Mouse (Mus musculus): ENCODE results near the gene Atp5h. TPM values are rescaled to one million over a fixed set of nuclear protein-coding genes. Genes with fewer than 3 reads are reported as not detected.
"Not testable (repeated sequence)": the region's sequence is repeated elsewhere in the genome, so short reads cannot be mapped to it uniquely, and the experiment has no call there.

Gene Atp5h
- total RNA-seq, 1 experiment = 342 TPM

DNA sequence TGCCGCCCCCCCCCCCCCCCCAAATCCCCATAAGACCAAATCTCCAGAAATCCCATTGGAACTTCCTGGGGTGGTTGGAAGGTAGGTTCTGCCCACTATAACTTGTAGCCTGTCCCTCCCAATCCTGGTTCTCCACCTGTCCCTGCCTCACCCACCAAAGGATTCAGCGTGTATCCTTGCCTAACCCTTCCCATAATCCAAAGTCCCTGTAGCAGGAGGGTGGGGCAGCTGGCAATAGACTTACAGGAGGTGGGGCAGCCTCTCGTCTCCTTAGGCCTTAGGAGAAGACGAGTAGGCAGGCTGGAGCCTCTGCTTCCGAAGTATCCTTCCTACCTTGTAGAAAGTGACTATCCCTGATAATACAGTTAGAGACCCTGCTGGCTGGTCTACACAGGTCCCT lies 36.4 kb upstream of the Atp5h start:
- H3K9ac ChIP-seq (ENCODE audit: insufficient read depth, low read depth, low read length, poor library complexity, severe bottlenecking) = no peak overlapping the region
- H3K9me3 ChIP-seq (ENCODE audit: control insufficient read depth, insufficient read depth, low read depth, low read length) = no peaks in the 10 kb centered on the region
- no peaks in the 10 kb centered on the region for H3K36me3 ChIP-seq (ENCODE audit: control insufficient read depth, insufficient read depth, low read length, poor library complexity, severe bottlenecking)
- in situ Hi-C loops (cut with MboI; ENCODE audit: low sequenced_read_pairs in 2 of 2, unreplicated experiment in 2 of 2) = no loop called here
- TF ChIP-seq ZC3H11A (IDR thresholded peaks at IDR 0.05; ENCODE audit: borderline replicate concordance, low read depth, low read length) (no peak), HCFC1 (IDR thresholded peaks at IDR 0.05; ENCODE audit: borderline replicate concordance, insufficient read depth, low read length) (no peak), MAFK (IDR thresholded peaks at IDR 0.05; ENCODE audit: insufficient read depth, low read depth, low read length) (no peak)
- peaks cover 2 to 7% of the 10 kb centered on the region in 2 experiments; a peak in 1 of 4 replicates for H3K4me1 ChIP-seq (ENCODE audit: control insufficient read depth in 2 of 2, insufficient read depth in 2 of 2, low read length in 2 of 2, poor library complexity in 1 of 2)
- no peak overlapping the region for H3K27ac ChIP-seq (ENCODE audit: insufficient read depth, low read depth, low read length, poor library complexity, severe bottlenecking)
- no peak for DNase-seq (ENCODE audit: low read depth, low spot score)
- no peak overlapping the region for H3K4me3 ChIP-seq (ENCODE audit: insufficient read depth in 1 of 2, low read depth in 1 of 2, low read length in 2 of 2, poor library complexity in 1 of 2, severe bottlenecking in 1 of 2)

GRCm38 (mm10) chr11:115455619-115456018 lies 35.9 kb upstream of the Atp5h start:
- peak; percentile 59 for DNase-seq (ENCODE audit: low read depth, low spot score)
- Histone ChIP-seq H3K36me3 (ENCODE audit: control insufficient read depth, insufficient read depth, low read length, poor library complexity, severe bottlenecking) (no peaks in the 10 kb centered on the region), H3K27ac (ENCODE audit: insufficient read depth, low read depth, low read length, poor library complexity, severe bottlenecking) (no peak overlapping the region), H3K9ac (ENCODE audit: insufficient read depth, low read depth, low read length, poor library complexity, severe bottlenecking) (no peak overlapping the region), H3K4me3 (ENCODE audit: insufficient read depth in 1 of 2, low read depth in 1 of 2, low read length in 2 of 2, poor library complexity in 1 of 2, severe bottlenecking in 1 of 2) (no peak overlapping the region), H3K4me1 (ENCODE audit: control insufficient read depth in 2 of 2, insufficient read depth in 2 of 2, low read length in 2 of 2, poor library complexity in 1 of 2) (peaks cover 2 to 7% of the 10 kb centered on the region in 2 experiments; a peak in 1 of 4 replicates), H3K9me3 (ENCODE audit: control insufficient read depth, insufficient read depth, low read depth, low read length) (no peaks in the 10 kb centered on the region)
- TF ChIP-seq ZNF384 (IDR thresholded peaks at IDR 0.05; ENCODE audit: low read depth, low read length) = no peak
- TF ChIP-seq CHD2 (IDR thresholded peaks at IDR 0.05; ENCODE audit: low read depth, low read length) = no peak
- TF ChIP-seq MAFK (IDR thresholded peaks at IDR 0.05; ENCODE audit: insufficient read depth, low read depth, low read length) = no peak
- in situ Hi-C loops (cut with MboI; ENCODE audit: low sequenced_read_pairs in 2 of 2, unreplicated experiment in 2 of 2) = no loop called here

DNA sequence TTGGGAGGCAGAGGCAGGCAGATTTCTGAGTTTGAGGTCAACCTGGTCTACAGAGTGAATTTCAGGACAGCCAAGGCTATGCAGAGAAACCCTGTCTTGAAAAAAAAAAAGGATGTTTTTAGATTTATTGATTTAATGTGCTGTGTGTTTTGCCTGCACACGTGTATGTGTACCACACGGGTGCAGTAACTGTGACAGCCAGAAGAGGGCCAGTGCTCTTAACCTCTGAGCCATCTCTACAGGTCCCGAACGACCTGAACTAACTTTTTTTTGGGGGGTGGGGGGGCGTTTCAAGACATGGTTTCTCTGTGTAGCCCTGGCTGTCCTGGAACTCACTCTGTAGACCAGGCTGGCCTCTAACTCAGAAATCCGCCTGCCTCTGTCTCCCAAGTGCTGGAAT lies 35.1 kb upstream of the Atp5h start:
- H3K4me3 ChIP-seq (ENCODE audit: insufficient read depth in 1 of 2, low read depth in 1 of 2, low read length in 2 of 2, poor library complexity in 1 of 2, severe bottlenecking in 1 of 2); H3K9me3 ChIP-seq (ENCODE audit: control insufficient read depth, insufficient read depth, low read depth, low read length); DNase-seq (ENCODE audit: low read depth, low spot score); H3K4me1 ChIP-seq (ENCODE audit: control insufficient read depth in 2 of 2, insufficient read depth in 2 of 2, low read length in 2 of 2, poor library complexity in 1 of 2); H3K36me3 ChIP-seq (ENCODE audit: control insufficient read depth, insufficient read depth, low read length, poor library complexity, severe bottlenecking); in situ Hi-C loops (cut with MboI; ENCODE audit: low sequenced_read_pairs in 2 of 2, unreplicated experiment in 2 of 2); H3K9ac ChIP-seq (ENCODE audit: insufficient read depth, low read depth, low read length, poor library complexity, severe bottlenecking); H3K27ac ChIP-seq (ENCODE audit: insufficient read depth, low read depth, low read length, poor library complexity, severe bottlenecking): not testable (repeated sequence)
- TF ChIP-seq ZNF384 (IDR thresholded peaks at IDR 0.05; ENCODE audit: low read depth, low read length) = 0 out of 2 replicates have a peak, but pooled peaks have one; percentile 7

GRCm38 (mm10) chr11:115453306-115453705 lies 33.5 kb upstream of the Atp5h start:
- TF ChIP-seq ZC3H11A (IDR thresholded peaks at IDR 0.05; ENCODE audit: borderline replicate concordance, low read depth, low read length) = no peak
- no peak for TF ChIP-seq CHD2 (IDR thresholded peaks at IDR 0.05; ENCODE audit: low read depth, low read length)
- DNase-seq (ENCODE audit: low read depth, low spot score) = no peak
- Histone ChIP-seq H3K36me3 (ENCODE audit: control insufficient read depth, insufficient read depth, low read length, poor library complexity, severe bottlenecking) (no peaks in the 10 kb centered on the region), H3K27ac (ENCODE audit: insufficient read depth, low read depth, low read length, poor library complexity, severe bottlenecking) (no peak overlapping the region), H3K9me3 (ENCODE audit: control insufficient read depth, insufficient read depth, low read depth, low read length) (no peaks in the 10 kb centered on the region), H3K9ac (ENCODE audit: insufficient read depth, low read depth, low read length, poor library complexity, severe bottlenecking) (no peak overlapping the region), H3K4me3 (ENCODE audit: insufficient read depth in 1 of 2, low read depth in 1 of 2, low read length in 2 of 2, poor library complexity in 1 of 2, severe bottlenecking in 1 of 2) (no peak overlapping the region), H3K4me1 (ENCODE audit: control insufficient read depth in 2 of 2, insufficient read depth in 2 of 2, low read length in 2 of 2, poor library complexity in 1 of 2) (peaks cover 2 to 7% of the 10 kb centered on the region in 2 experiments; a peak in 1 of 4 replicates)
- in situ Hi-C loops (cut with MboI; ENCODE audit: low sequenced_read_pairs in 2 of 2, unreplicated experiment in 2 of 2) = no loop called here

DNA sequence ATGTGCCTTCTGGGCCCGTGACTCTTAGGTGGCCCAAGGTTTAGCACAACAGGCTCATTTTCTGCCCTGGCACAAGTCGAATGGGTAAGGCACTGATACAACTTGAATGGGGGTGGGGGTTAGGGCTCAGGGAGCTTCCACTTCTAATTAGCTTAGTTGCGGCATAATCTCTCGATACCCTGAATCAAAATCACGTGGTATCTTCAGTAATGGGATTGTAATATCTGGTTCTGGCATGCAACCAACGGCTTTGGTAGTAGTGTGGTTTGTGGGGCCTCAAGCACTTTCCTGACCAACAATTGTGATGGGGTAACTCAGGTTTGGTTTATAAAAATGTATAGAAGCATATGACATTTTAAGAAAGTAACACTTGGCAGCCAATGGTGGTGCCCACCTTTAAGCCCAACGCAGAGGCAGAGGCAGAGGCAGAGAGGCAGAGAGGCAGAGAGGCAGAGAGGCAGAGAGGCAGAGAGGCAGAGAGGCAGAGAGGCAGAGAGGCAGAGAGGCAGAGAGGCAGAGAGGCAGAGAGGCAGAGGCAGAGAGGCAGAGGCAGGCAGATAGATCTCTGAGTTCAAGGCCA lies 32.6 kb upstream of the Atp5h start:
- TF ChIP-seq MAFK (IDR thresholded peaks at IDR 0.05; ENCODE audit: insufficient read depth, low read depth, low read length) (no peak), ZNF384 (IDR thresholded peaks at IDR 0.05; ENCODE audit: low read depth, low read length) (no peak), HCFC1 (IDR thresholded peaks at IDR 0.05; ENCODE audit: borderline replicate concordance, insufficient read depth, low read length) (no peak), ZC3H11A (IDR thresholded peaks at IDR 0.05; ENCODE audit: borderline replicate concordance, low read depth, low read length) (no peak), CHD2 (IDR thresholded peaks at IDR 0.05; ENCODE audit: low read depth, low read length) (no peak)
- H3K4me3 ChIP-seq (ENCODE audit: insufficient read depth in 1 of 2, low read depth in 1 of 2, low read length in 2 of 2, poor library complexity in 1 of 2, severe bottlenecking in 1 of 2) = no peak overlapping the region
- H3K9ac ChIP-seq (ENCODE audit: insufficient read depth, low read depth, low read length, poor library complexity, severe bottlenecking) = no peak overlapping the region
- no peaks in the 10 kb centered on the region for H3K9me3 ChIP-seq (ENCODE audit: control insufficient read depth, insufficient read depth, low read depth, low read length)
- DNase-seq (ENCODE audit: low read depth, low spot score) = no peak
- no peaks in the 10 kb centered on the region for H3K36me3 ChIP-seq (ENCODE audit: control insufficient read depth, insufficient read depth, low read length, poor library complexity, severe bottlenecking)
- in situ Hi-C loops (cut with MboI; ENCODE audit: low sequenced_read_pairs in 2 of 2, unreplicated experiment in 2 of 2) = no loop called here
- H3K27ac ChIP-seq (ENCODE audit: insufficient read depth, low read depth, low read length, poor library complexity, severe bottlenecking) = no peak overlapping the region
- H3K4me1 ChIP-seq (ENCODE audit: control insufficient read depth in 2 of 2, insufficient read depth in 2 of 2, low read length in 2 of 2, poor library complexity in 1 of 2) = peaks cover 2 to 7% of the 10 kb centered on the region in 2 experiments; a peak in 1 of 4 replicates

Measured in ES-E14 (cell line).